In the genomic region with DNA sequence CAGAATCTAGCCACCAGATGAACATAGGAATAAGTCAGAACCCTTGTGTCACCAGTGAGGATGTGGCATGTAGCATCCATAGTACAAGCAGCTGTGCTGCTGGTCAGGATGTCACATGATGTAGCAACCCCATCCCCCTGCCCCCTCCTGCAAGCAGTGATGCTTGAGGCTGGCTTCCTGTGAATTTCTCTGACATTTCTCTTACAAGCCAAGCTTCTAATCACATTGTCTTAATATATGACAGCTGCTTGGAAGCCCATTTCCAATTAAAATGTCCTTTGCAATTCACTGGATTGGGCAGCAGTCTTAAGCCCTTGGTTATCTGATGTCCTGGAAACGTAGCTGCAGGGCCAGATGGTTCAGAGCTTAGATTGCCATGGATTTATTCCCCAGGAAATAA, we compare ENCODE assay signal across 17 mouse cellular contexts.
DNase-seq lines count a peak whose midpoint lies in the region; ATAC-seq and TF ChIP-seq lines count a peak whose summit lies in the region.
"Had no signal": no experiment of that assay in that cellular context is flagged by ENCODE, and none has a peak within 500 bp of the region (broad histone marks: within the 10 kb centered on the region; RNA-seq: fewer than 3 reads in every experiment).

No protein-coding gene starts in this region.

- no peak for TF ChIP-seq CTCF in hindbrain, postnatal 0 days (IDR thresholded peaks at IDR 0.05; ENCODE audit: low read depth)
- no peak for TF ChIP-seq CTCF in thymus, adult 2 months (IDR thresholded peaks at IDR 0.05; ENCODE audit: borderline replicate concordance, control insufficient read depth, extremely low read depth, insufficient read depth, low read length, poor library complexity)

- 43% methylated on average over 1 of the region's 1 CpGs for WGBS in hindbrain, postnatal 0 days
- WGBS in hindbrain, embryonic 16.5 days: 40% methylated on average over 1 of the region's 1 CpGs
- 88% methylated on average over 1 of the region's 1 CpGs for WGBS in thymus, adult 2 months

- no peak overlapping the region for H3K4me2 ChIP-seq in hindbrain, postnatal 0 days (ENCODE audit: low read depth, low read length)
- H3K4me2 ChIP-seq in hindbrain, embryonic 16.5 days (ENCODE audit: low read length): no peak overlapping the region
- H3K4me2 ChIP-seq: hindbrain, embryonic 15.5 days; liver, embryonic 11.5 days; lung, embryonic 14.5 days; neural tube, embryonic 12.5 days had no signal

- no peak overlapping the region for H3K4me3 ChIP-seq in hindbrain, postnatal 0 days (ENCODE audit: low read length)
- no peak overlapping the region for H3K4me3 ChIP-seq in hindbrain, embryonic 16.5 days (ENCODE audit: low read length)
- H3K4me3 ChIP-seq in thymus, adult 2 months (ENCODE audit: control insufficient read depth, insufficient read depth, low read length): no peak overlapping the region
- H3K4me3 ChIP-seq: forebrain, embryonic 10.5 days; heart, adult 2 months; hindbrain, embryonic 15.5 days; neural tube, embryonic 12.5 days had no signal

- DNase-seq in hindbrain, postnatal 0 days (ENCODE audit: low spot score): peak; percentile 56
- DNase-seq in MN1 (ENCODE audit: low spot score): peak; percentile 74
- DNase-seq in cerebellum, adult 9-10 months: peak; percentile 47
- peak; percentile 22 for DNase-seq in thymus, adult 2 months
- DNase-seq in kidney, postnatal 14 days: no peak
- no peak for DNase-seq in kidney, postnatal 10 days
- DNase-seq in frontal cortex, adult 2 months (ENCODE audit: extremely low spot score in 1 of 2, low spot score in 1 of 2): no peak
- DNase-seq: adrenal gland, adult 8-10 months; heart, adult 2 months; kidney, adult 2 months; lung, embryonic 14.5 days had no signal

- no peaks in the 10 kb centered on the region for H3K27me3 ChIP-seq in hindbrain, postnatal 0 days (ENCODE audit: insufficient read depth, low read length)
- H3K27me3 ChIP-seq in hindbrain, embryonic 16.5 days (replicated peaks; ENCODE audit: control insufficient read depth, insufficient read depth, low read length): no peaks in the 10 kb centered on the region
- no peaks in the 10 kb centered on the region for H3K27me3 ChIP-seq in thymus, adult 2 months (ENCODE audit: control insufficient read depth, insufficient read depth, low read length)
- H3K27me3 ChIP-seq: hindbrain, embryonic 15.5 days; neural tube, embryonic 12.5 days had no signal

- H3K4me1 ChIP-seq in hindbrain, postnatal 0 days (ENCODE audit: insufficient read depth, low read length): no peaks in the 10 kb centered on the region
- H3K4me1 ChIP-seq in hindbrain, embryonic 16.5 days (ENCODE audit: control insufficient read depth, insufficient read depth, low read depth, low read length): no peaks in the 10 kb centered on the region
- no peaks in the 10 kb centered on the region for H3K4me1 ChIP-seq in thymus, adult 2 months (replicated peaks; ENCODE audit: control insufficient read depth, insufficient read depth, low read length)
- H3K4me1 ChIP-seq: forebrain, embryonic 10.5 days; hindbrain, embryonic 15.5 days; neural tube, embryonic 12.5 days had no signal

- 0 out of 2 replicates have a peak, but pooled peaks cover 5% of the 10 kb centered on the region for H3K9me3 ChIP-seq in hindbrain, postnatal 0 days (ENCODE audit: low read length)
- peaks cover 5% of the 10 kb centered on the region for H3K9me3 ChIP-seq in hindbrain, embryonic 16.5 days (ENCODE audit: control insufficient read depth, low read length)

- no peaks in the 10 kb centered on the region for H3K36me3 ChIP-seq in hindbrain, postnatal 0 days (ENCODE audit: insufficient read depth, low read length)
- no peaks in the 10 kb centered on the region for H3K36me3 ChIP-seq in hindbrain, embryonic 16.5 days (ENCODE audit: control insufficient read depth, insufficient read depth, low read length)
- no peaks in the 10 kb centered on the region for H3K36me3 ChIP-seq in thymus, adult 2 months (ENCODE audit: control insufficient read depth, insufficient read depth, low read length)
- H3K36me3 ChIP-seq: forebrain, embryonic 10.5 days; hindbrain, embryonic 15.5 days; neural tube, embryonic 12.5 days had no signal

- H3K9ac ChIP-seq in hindbrain, postnatal 0 days (replicated peaks; ENCODE audit: low read length): no peak overlapping the region
- H3K9ac ChIP-seq in hindbrain, embryonic 16.5 days (ENCODE audit: low read depth, low read length): no peak overlapping the region
- H3K9ac ChIP-seq: hindbrain, embryonic 15.5 days; lung, embryonic 14.5 days; neural tube, embryonic 12.5 days had no signal

- ATAC-seq in hindbrain, postnatal 0 days: 0 out of 2 replicates have a peak, but pooled peaks have one; percentile 35
- no peak for ATAC-seq in hindbrain, embryonic 16.5 days

- TF ChIP-seq POLR2A in thymus, adult 2 months (IDR thresholded peaks at IDR 0.05; ENCODE audit: control insufficient read depth, extremely low read depth, insufficient read depth, low read length, poor library complexity): no peak

- no peak overlapping the region for H3K27ac ChIP-seq in hindbrain, postnatal 0 days
- no peak overlapping the region for H3K27ac ChIP-seq in hindbrain, embryonic 16.5 days (ENCODE audit: low read depth, low read length)
- H3K27ac ChIP-seq in thymus, adult 2 months (ENCODE audit: control insufficient read depth, insufficient read depth, low read length): no peak overlapping the region
- H3K27ac ChIP-seq: forebrain, embryonic 10.5 days; heart, adult 2 months; hindbrain, embryonic 15.5 days; macrophage; neural tube, embryonic 12.5 days had no signal

Comparison
In these comparisons a context has a peak if more than half of its experiments do, and no peak if none do; other contexts are left out.
1. DNase-seq: peak in hindbrain, postnatal 0 days (single experiment), MN1 (single experiment), cerebellum, adult 9-10 months (single experiment) and thymus, adult 2 months (single experiment); none in kidney, postnatal 14 days (single experiment), kidney, postnatal 10 days (single experiment) and frontal cortex, adult 2 months (0 of 2).